Mouse (Mus musculus): ENCODE results near the gene Usp37. TPM values are rescaled to one million over a fixed set of nuclear protein-coding genes. Genes with fewer than 3 reads are reported as not detected.

Usp37 gene
- polyA plus RNA-seq, 1 experiment from 2014 or later: 35.9 TPM

DNA sequence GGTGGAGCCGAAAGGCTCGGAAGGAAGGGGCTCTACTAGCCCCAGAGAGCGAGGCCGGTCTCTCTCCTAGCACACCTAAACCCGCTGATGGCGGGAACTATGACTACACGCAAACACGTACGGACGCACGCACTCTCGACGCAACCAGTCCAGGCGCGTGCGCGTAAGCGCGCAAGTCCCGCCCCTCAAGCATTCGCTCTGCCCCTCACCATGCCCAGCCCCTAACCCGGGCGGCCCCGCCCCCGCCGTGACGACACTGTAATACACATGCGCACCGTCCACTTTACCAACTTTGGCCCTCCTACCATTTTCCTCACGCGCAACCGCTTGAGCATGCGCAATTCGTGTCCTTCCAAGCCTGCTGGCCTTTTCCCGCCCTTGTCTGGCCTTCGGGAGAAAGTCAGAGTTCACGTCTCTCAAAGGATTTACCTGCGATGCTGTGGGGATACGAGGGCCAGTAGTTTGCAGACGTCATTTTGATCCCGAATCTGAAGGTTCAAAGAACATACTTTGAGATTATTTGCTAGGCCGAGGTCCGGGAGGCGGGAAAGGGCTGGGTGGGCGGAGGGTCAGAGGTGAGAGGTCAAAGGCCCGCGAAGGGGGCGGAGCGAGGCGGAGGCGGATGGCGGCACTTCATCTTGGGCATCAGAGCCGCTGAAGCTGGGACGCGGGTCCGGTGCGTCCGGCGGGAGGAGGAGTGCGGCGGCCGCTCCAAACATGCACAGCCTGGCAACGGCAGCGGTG lies 38.2 kb downstream of the Usp37 start, which contains the start of gene Cnot9:
Gene Cnot9 (plus strand): TSS at position 338 of the 744 bp plus-strand sequence.
- peak within 1 kb of the TSS; percentile 92 for H3K4me3 ChIP-seq (replicated peaks; ENCODE audit: low read length)
- peak within 1 kb of the TSS; percentile 78 for H3K9ac ChIP-seq (replicated peaks; ENCODE audit: low read depth, low read length)
- peaks cover 27% of the 10 kb centered on the region for H3K4me1 ChIP-seq (replicated peaks; ENCODE audit: control insufficient read depth, insufficient read depth, low read length)
- peak within 1 kb of the TSS; percentile 77 for H3K27ac ChIP-seq (ENCODE audit: low read length)
- 0% methylated on average over 63 of the region's 64 CpGs for WGBS
- peak within 1 kb of the TSS; percentile 91 for H3K4me2 ChIP-seq (ENCODE audit: low read length)
- H3K27me3 ChIP-seq (replicated peaks; ENCODE audit: control insufficient read depth, insufficient read depth, low read length): no peaks in the 10 kb centered on the region
- no peaks in the 10 kb centered on the region for H3K9me3 ChIP-seq (ENCODE audit: control insufficient read depth, low read length)
- no peaks in the 10 kb centered on the region for H3K36me3 ChIP-seq (ENCODE audit: control insufficient read depth, insufficient read depth)
- peak; percentile 99 for ATAC-seq

DNA sequence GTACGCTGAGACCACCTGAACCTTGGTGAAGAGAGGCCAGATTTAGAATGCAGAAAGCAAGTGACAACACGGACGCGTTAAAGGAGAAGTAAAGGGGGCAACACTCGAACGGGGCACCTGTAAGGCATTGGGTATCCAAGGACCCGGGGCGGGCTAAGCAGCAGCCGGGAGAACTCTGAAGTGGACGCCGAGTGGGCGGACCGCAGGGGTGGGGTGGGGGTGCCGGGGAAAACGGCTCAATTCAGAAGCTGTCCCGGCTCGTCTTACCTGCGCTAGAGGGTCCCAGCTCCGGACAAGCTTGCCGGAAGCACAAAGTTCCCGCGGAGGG lies 38.7 kb downstream of the Usp37 start:
- Histone ChIP-seq H3K4me1 (replicated peaks; ENCODE audit: control insufficient read depth, insufficient read depth, low read length) (peaks cover 27% of the 10 kb centered on the region), H3K9ac (replicated peaks; ENCODE audit: low read depth, low read length) (peak overlapping the region; percentile 66), H3K36me3 (ENCODE audit: control insufficient read depth, insufficient read depth) (no peaks in the 10 kb centered on the region), H3K4me3 (replicated peaks; ENCODE audit: low read length) (peak overlapping the region; percentile 92), H3K9me3 (ENCODE audit: control insufficient read depth, low read length) (no peaks in the 10 kb centered on the region), H3K27me3 (replicated peaks; ENCODE audit: control insufficient read depth, insufficient read depth, low read length) (no peaks in the 10 kb centered on the region), H3K4me2 (ENCODE audit: low read length) (peak overlapping the region; percentile 91), H3K27ac (ENCODE audit: low read length) (0 out of 2 replicates have a peak overlapping the region, but pooled peaks have one; percentile 43)
- ATAC-seq: no peak
- WGBS: under 1% methylated on average over 22 of the region's 22 CpGs

DNA sequence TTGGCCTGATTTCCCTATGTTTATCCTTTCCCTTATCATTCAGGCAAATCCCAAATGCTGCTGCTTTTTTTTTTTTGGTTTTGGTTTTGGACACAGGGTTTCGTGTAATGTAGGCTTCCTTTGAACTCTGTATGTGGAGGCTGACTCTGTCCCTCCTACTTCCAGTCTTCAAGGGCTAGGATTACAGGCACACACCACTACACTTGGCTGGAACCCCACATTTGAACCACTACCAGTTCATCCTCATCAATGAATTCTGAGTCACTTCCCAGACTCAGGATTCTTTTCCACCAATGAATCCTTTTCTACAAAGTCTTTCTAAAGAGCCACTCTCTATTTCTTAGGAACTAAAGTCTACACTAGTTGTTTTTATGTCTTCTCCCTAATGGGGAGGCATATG lies 43.0 kb downstream of the Usp37 start:
- ATAC-seq: no peak
- Histone ChIP-seq H3K9ac (replicated peaks; ENCODE audit: low read depth, low read length) (no peak overlapping the region), H3K36me3 (ENCODE audit: control insufficient read depth, insufficient read depth) (no peaks in the 10 kb centered on the region), H3K4me2 (ENCODE audit: low read length) (no peak overlapping the region), H3K9me3 (ENCODE audit: control insufficient read depth, low read length) (no peaks in the 10 kb centered on the region), H3K4me3 (replicated peaks; ENCODE audit: low read length) (no peak overlapping the region), H3K27me3 (replicated peaks; ENCODE audit: control insufficient read depth, insufficient read depth, low read length) (no peaks in the 10 kb centered on the region), H3K27ac (ENCODE audit: low read length) (no peak overlapping the region), H3K4me1 (replicated peaks; ENCODE audit: control insufficient read depth, insufficient read depth, low read length) (peaks cover 10% of the 10 kb centered on the region)
- WGBS: 82% methylated on average over 1 of the region's 1 CpGs

- Histone ChIP-seq H3K36me3 (ENCODE audit: control insufficient read depth, insufficient read depth) (peaks cover 32% of the 10 kb centered on the region), H3K4me3 (replicated peaks; ENCODE audit: low read length) (no peak overlapping the region), H3K9me3 (ENCODE audit: control insufficient read depth, low read length) (no peaks in the 10 kb centered on the region), H3K9ac (replicated peaks; ENCODE audit: low read depth, low read length) (no peak overlapping the region), H3K4me1 (replicated peaks; ENCODE audit: control insufficient read depth, insufficient read depth, low read length) (no peaks in the 10 kb centered on the region), H3K27ac (ENCODE audit: low read length) (no peak overlapping the region), H3K4me2 (ENCODE audit: low read length) (no peak overlapping the region), H3K27me3 (replicated peaks; ENCODE audit: control insufficient read depth, insufficient read depth, low read length) (no peaks in the 10 kb centered on the region)
- 92% methylated on average over 5 of the region's 5 CpGs for WGBS
- ATAC-seq: no peak
Measured at GRCm38 (mm10) chr1:74485792-74486191, 58.3 kb downstream of the Usp37 start.

DNA sequence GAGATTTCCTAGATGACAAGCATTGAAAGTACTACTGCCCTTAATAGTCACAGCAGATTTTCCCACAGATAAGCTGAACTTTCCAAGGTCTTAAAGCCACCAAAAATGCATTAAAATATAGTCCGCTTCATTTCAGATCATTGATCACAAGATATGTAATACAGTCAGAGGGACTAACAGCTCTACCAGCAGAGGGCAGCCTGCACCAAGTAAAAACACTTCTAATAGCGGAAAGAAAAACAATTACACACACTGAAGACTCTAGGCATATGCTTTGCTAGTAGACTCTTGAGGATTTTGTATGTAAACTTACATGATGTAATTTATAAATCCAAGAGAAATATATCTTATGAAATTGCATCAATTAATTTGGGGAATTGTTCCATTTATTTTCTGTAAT lies 83.8 kb downstream of the Usp37 start:
- Histone ChIP-seq H3K27me3 (replicated peaks; ENCODE audit: control insufficient read depth, insufficient read depth, low read length) (no peaks in the 10 kb centered on the region), H3K9ac (replicated peaks; ENCODE audit: low read depth, low read length) (no peak overlapping the region), H3K36me3 (ENCODE audit: control insufficient read depth, insufficient read depth) (peaks cover 9% of the 10 kb centered on the region), H3K4me1 (replicated peaks; ENCODE audit: control insufficient read depth, insufficient read depth, low read length) (no peaks in the 10 kb centered on the region), H3K4me2 (ENCODE audit: low read length) (no peak overlapping the region), H3K9me3 (ENCODE audit: control insufficient read depth, low read length) (no peaks in the 10 kb centered on the region), H3K27ac (ENCODE audit: low read length) (no peak overlapping the region), H3K4me3 (replicated peaks; ENCODE audit: low read length) (no peak overlapping the region)
- no peak for ATAC-seq
- WGBS: 72% methylated on average over 2 of the region's 2 CpGs

DNA sequence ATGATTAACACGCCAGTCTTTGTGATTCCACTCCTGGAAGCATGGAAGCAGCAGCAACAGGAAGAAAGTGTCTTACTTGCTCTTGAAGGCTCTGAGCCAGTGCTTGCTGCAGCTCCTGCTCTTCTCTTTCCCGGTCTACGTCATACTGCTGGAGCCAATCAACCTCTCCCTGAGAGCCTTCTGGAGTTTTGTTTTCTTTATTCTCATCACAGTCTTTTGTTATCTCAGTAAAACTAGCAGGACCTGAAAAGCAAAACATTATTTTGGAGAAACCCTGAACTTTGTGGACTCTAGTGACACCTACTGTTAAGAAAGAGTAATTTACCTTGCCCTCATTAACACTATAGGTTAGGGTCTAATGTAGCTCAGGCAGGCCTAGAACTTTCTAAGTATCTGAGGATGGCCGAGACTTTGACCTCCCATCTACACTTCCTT lies 91.5 kb downstream of the Usp37 start:
- no peaks in the 10 kb centered on the region for H3K9me3 ChIP-seq (ENCODE audit: control insufficient read depth, low read length)
- H3K4me3 ChIP-seq (replicated peaks; ENCODE audit: low read length): no peak overlapping the region
- H3K27me3 ChIP-seq (replicated peaks; ENCODE audit: control insufficient read depth, insufficient read depth, low read length): no peaks in the 10 kb centered on the region
- no peaks in the 10 kb centered on the region for H3K4me1 ChIP-seq (replicated peaks; ENCODE audit: control insufficient read depth, insufficient read depth, low read length)
- H3K4me2 ChIP-seq (ENCODE audit: low read length): no peak overlapping the region
- WGBS: 40% methylated on average over 4 of the region's 4 CpGs
- H3K9ac ChIP-seq (replicated peaks; ENCODE audit: low read depth, low read length): no peak overlapping the region
- H3K27ac ChIP-seq (ENCODE audit: low read length): no peak overlapping the region
- peak; percentile 72 for ATAC-seq
- peaks cover 35% of the 10 kb centered on the region for H3K36me3 ChIP-seq (ENCODE audit: control insufficient read depth, insufficient read depth)

DNA sequence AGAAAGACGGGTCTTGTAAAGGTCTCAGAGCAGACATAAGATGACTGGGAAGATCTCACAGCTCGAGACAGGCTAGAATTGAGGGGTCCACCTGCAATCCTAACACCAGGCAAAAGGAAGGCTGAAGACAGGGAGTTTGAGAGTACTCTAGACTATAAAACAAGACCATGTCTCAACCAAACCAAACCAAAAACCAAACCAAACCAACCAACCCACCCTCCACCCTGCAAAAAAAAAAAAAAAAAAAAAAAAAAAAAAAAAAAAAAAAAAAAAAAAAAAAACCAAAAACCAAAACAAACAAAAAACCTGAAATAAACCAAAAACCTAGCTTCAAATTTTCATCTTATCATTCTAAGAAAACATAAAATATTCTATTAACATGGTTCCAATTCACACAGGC lies 99.5 kb downstream of the Usp37 start:
- 83% methylated on average over 2 of the region's 2 CpGs for WGBS
- Histone ChIP-seq H3K36me3 (ENCODE audit: control insufficient read depth, insufficient read depth) (peaks cover 20% of the 10 kb centered on the region), H3K4me3 (replicated peaks; ENCODE audit: low read length) (no peak overlapping the region), H3K4me2 (ENCODE audit: low read length) (no peak overlapping the region), H3K27ac (ENCODE audit: low read length) (no peak overlapping the region), H3K27me3 (replicated peaks; ENCODE audit: control insufficient read depth, insufficient read depth, low read length) (no peaks in the 10 kb centered on the region), H3K4me1 (replicated peaks; ENCODE audit: control insufficient read depth, insufficient read depth, low read length) (no peaks in the 10 kb centered on the region), H3K9ac (replicated peaks; ENCODE audit: low read depth, low read length) (no peak overlapping the region), H3K9me3 (ENCODE audit: control insufficient read depth, low read length) (no peaks in the 10 kb centered on the region)
- ATAC-seq: no peak

DNA sequence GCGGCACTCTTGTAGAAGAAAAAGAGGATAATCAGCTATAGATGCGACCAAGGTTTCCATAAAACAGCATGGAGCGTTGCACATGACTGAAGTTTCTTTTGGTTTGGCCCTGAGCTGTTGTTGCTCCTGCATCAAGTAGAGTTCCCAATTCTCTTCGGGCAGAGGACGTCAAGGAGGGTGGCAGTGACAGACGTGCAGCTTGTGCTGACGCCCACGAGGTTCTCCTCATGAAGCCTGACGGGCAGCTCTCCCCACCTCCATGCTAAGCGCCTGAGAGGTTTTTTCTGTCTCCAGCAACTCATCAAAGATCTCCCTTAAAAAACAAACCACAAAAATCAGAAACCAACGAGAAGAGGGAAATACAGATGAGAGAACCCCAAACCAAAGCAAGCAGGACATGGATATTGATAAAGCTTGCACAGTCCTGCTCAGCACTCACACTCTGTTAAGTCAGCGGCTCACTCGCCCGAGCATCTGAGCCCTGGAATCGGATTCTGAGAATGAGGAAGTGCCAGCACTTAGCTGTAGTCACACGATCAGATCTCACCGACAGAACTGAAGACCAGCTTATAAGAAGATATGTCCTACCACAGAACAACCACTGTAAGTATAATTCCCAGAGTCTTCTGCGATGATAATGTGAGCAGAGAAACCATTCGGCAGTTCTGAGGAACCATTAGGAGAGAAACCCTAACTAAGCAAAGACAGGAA lies 104.8 kb downstream of the Usp37 start:
- Histone ChIP-seq H3K4me3 (replicated peaks; ENCODE audit: low read length) (no peak overlapping the region), H3K9me3 (ENCODE audit: control insufficient read depth, low read length) (no peaks in the 10 kb centered on the region), H3K27ac (ENCODE audit: low read length) (no peak overlapping the region), H3K4me2 (ENCODE audit: low read length) (no peak overlapping the region), H3K9ac (replicated peaks; ENCODE audit: low read depth, low read length) (no peak overlapping the region), H3K27me3 (replicated peaks; ENCODE audit: control insufficient read depth, insufficient read depth, low read length) (no peaks in the 10 kb centered on the region), H3K36me3 (ENCODE audit: control insufficient read depth, insufficient read depth) (peaks cover 7% of the 10 kb centered on the region), H3K4me1 (replicated peaks; ENCODE audit: control insufficient read depth, insufficient read depth, low read length) (no peaks in the 10 kb centered on the region)
- WGBS: 92% methylated on average over 19 of the region's 19 CpGs
- ATAC-seq: no peak

GRCm38 (mm10) chr1:74437702-74438427 lies 106.2 kb downstream of the Usp37 start:
- H3K4me3 ChIP-seq (replicated peaks; ENCODE audit: low read length): no peak overlapping the region

More at GRCm38 (mm10) chr1:74437702-74438427, 106.2 kb downstream of the Usp37 start:
- WGBS: 78% methylated on average over 8 of the region's 8 CpGs
- Histone ChIP-seq H3K4me2 (ENCODE audit: low read length) (no peak overlapping the region), H3K9me3 (ENCODE audit: control insufficient read depth, low read length) (no peaks in the 10 kb centered on the region), H3K27me3 (replicated peaks; ENCODE audit: control insufficient read depth, insufficient read depth, low read length) (no peaks in the 10 kb centered on the region), H3K27ac (ENCODE audit: low read length) (no peak overlapping the region), H3K9ac (replicated peaks; ENCODE audit: low read depth, low read length) (no peak overlapping the region), H3K36me3 (ENCODE audit: control insufficient read depth, insufficient read depth) (peaks cover 5% of the 10 kb centered on the region), H3K4me1 (replicated peaks; ENCODE audit: control insufficient read depth, insufficient read depth, low read length) (no peaks in the 10 kb centered on the region)
- no peak for ATAC-seq

All from forebrain, embryonic 16.5 days (tissue).